8 mouse cellular contexts compared by ENCODE assay signal in the genomic region with DNA sequence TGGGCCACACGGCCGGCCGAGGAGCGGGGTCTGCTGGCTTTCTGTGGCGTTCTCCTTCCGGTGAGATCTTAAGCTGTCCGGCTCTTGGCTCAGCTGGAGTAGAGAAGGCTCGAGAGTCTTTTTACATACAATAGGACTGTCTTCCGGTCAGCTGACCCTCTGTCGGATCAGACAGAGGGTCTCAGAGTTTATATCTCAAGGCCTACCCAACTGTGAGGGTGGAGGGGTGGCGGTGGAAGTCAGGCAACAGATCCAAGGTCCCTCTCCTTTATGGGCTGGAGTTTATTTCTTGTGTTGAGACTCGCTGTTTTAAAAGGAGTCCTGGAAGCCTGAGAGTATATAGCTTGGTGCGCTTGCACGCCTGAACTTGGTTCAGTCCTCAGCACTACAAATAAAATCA. TPM values are rescaled to one million over a fixed set of nuclear protein-coding genes. Genes with fewer than 3 reads are reported as not detected.
DNase-seq lines count a peak whose midpoint lies in the region; ATAC-seq and TF ChIP-seq lines count a peak whose summit lies in the region.

A gene (minus strand): TSS at position 101 of the 400 bp plus-strand sequence.

- H3K4me2 ChIP-seq in heart, embryonic 16.5 days (ENCODE audit: low read depth, low read length), result no peak within 1 kb of the TSS
- no peak within 1 kb of the TSS for H3K4me2 ChIP-seq in heart, embryonic 11.5 days
- no peak within 1 kb of the TSS for H3K4me2 ChIP-seq in embryonic facial prominence, embryonic 14.5 days (ENCODE audit: low read depth, low read length)

- ATAC-seq in heart, embryonic 16.5 days (replicated peaks; ENCODE audit: extremely low read depth, insufficient read depth, low FRiP score), result no peak
- no peak for ATAC-seq in heart, embryonic 11.5 days (replicated peaks; ENCODE audit: insufficient number of reproducible peaks, low FRiP score, low TSS enrichment)
- no peak for ATAC-seq in embryonic facial prominence, embryonic 14.5 days (ENCODE audit: low read depth)

- WGBS in heart, embryonic 16.5 days, result 82% methylated on average over 14 of the region's 14 CpGs
- WGBS in heart, embryonic 11.5 days (ENCODE audit: insufficient replicate concordance), result 84% methylated on average over 14 of the region's 14 CpGs
- 85% methylated on average over 14 of the region's 14 CpGs for WGBS in embryonic facial prominence, embryonic 14.5 days
- WGBS in large intestine, adult 2 months, result 80% methylated on average over 14 of the region's 14 CpGs
- WGBS in forebrain, embryonic 10.5 days, result 88% methylated on average over 14 of the region's 14 CpGs

- no peaks in the 10 kb centered on the region for H3K27me3 ChIP-seq in heart, embryonic 16.5 days (ENCODE audit: control insufficient read depth, insufficient read depth, low read length)
- 0 out of 2 replicates have a peak, but pooled peaks cover 2% of the 10 kb centered on the region for H3K27me3 ChIP-seq in heart, embryonic 11.5 days (ENCODE audit: control insufficient read depth, insufficient read depth, low read length)
- no peaks in the 10 kb centered on the region for H3K27me3 ChIP-seq in embryonic facial prominence, embryonic 14.5 days (replicated peaks; ENCODE audit: control insufficient read depth, insufficient read depth, low read length)
- no peaks in the 10 kb centered on the region for H3K27me3 ChIP-seq in forebrain, embryonic 10.5 days (ENCODE audit: poor library complexity, severe bottlenecking)

- H3K4me3 ChIP-seq in heart, embryonic 16.5 days (ENCODE audit: low read length), result no peak within 1 kb of the TSS
- no peak within 1 kb of the TSS for H3K4me3 ChIP-seq in heart, embryonic 11.5 days (ENCODE audit: low read depth, low read length)
- H3K4me3 ChIP-seq in ES-E14 (ENCODE audit: insufficient read depth in 1 of 2, low read depth in 1 of 2, low read length in 2 of 2, poor library complexity in 1 of 2, severe bottlenecking in 1 of 2), result no peak within 1 kb of the TSS
- no peak within 1 kb of the TSS for H3K4me3 ChIP-seq in embryonic facial prominence, embryonic 14.5 days (ENCODE audit: low read depth, low read length)
- no peak within 1 kb of the TSS for H3K4me3 ChIP-seq in forebrain, embryonic 10.5 days

- no peak within 1 kb of the TSS for H3K9ac ChIP-seq in heart, embryonic 16.5 days (ENCODE audit: low read length)
- H3K9ac ChIP-seq in heart, embryonic 11.5 days (ENCODE audit: low read depth, low read length), result no peak within 1 kb of the TSS
- no peak within 1 kb of the TSS for H3K9ac ChIP-seq in ES-E14 (ENCODE audit: insufficient read depth, low read depth, low read length, poor library complexity, severe bottlenecking)
- H3K9ac ChIP-seq in embryonic facial prominence, embryonic 14.5 days (ENCODE audit: low read depth, low read length), result no peak within 1 kb of the TSS

- no peaks in the 10 kb centered on the region for H3K36me3 ChIP-seq in heart, embryonic 16.5 days (ENCODE audit: control insufficient read depth, insufficient read depth)
- no peaks in the 10 kb centered on the region for H3K36me3 ChIP-seq in heart, embryonic 11.5 days (ENCODE audit: control insufficient read depth, insufficient read depth, low read length)
- H3K36me3 ChIP-seq in ES-E14 (ENCODE audit: control insufficient read depth, insufficient read depth, low read length, poor library complexity, severe bottlenecking), result no peaks in the 10 kb centered on the region
- no peaks in the 10 kb centered on the region for H3K36me3 ChIP-seq in embryonic facial prominence, embryonic 14.5 days (ENCODE audit: control insufficient read depth, insufficient read depth, low read length)
- no peaks in the 10 kb centered on the region for H3K36me3 ChIP-seq in forebrain, embryonic 10.5 days (replicated peaks)

- no peak for DNase-seq in ES-E14 (ENCODE audit: low read depth, low spot score)
- no peak for DNase-seq in embryonic facial prominence, embryonic 14.5 days (ENCODE audit: low spot score)
- no peak for DNase-seq in large intestine, adult 2 months (ENCODE audit: low read depth, low spot score)
- DNase-seq in urinary bladder, postnatal 10 days (ENCODE audit: low spot score), result no peak
- DNase-seq in forebrain, embryonic 10.5 days (ENCODE audit: extremely low spot score, low spot score), result no peak
- no peak for DNase-seq in right cerebral cortex, adult 18-20 months

- 0 out of 2 replicates have a peak, but pooled peaks cover 2% of the 10 kb centered on the region for H3K4me1 ChIP-seq in heart, embryonic 16.5 days (ENCODE audit: control insufficient read depth, insufficient read depth, low read length)
- no peaks in the 10 kb centered on the region for H3K4me1 ChIP-seq in heart, embryonic 11.5 days (ENCODE audit: control insufficient read depth, insufficient read depth, low read length)
- H3K4me1 ChIP-seq in ES-E14 (ENCODE audit: control insufficient read depth in 2 of 2, insufficient read depth in 2 of 2, low read length in 2 of 2, poor library complexity in 1 of 2), result peaks cover 0 to 3% of the 10 kb centered on the region in 2 experiments; a peak in 1 of 4 replicates
- H3K4me1 ChIP-seq in embryonic facial prominence, embryonic 14.5 days (ENCODE audit: control insufficient read depth, insufficient read depth, low read length), result no peaks in the 10 kb centered on the region
- no peaks in the 10 kb centered on the region for H3K4me1 ChIP-seq in forebrain, embryonic 10.5 days

- H3K27ac ChIP-seq in heart, embryonic 16.5 days (ENCODE audit: low read length), result no peak within 1 kb of the TSS
- H3K27ac ChIP-seq in heart, embryonic 11.5 days (ENCODE audit: low read depth, low read length), result no peak within 1 kb of the TSS
- H3K27ac ChIP-seq in ES-E14 (ENCODE audit: insufficient read depth, low read depth, low read length, poor library complexity, severe bottlenecking), result no peak within 1 kb of the TSS
- no peak within 1 kb of the TSS for H3K27ac ChIP-seq in embryonic facial prominence, embryonic 14.5 days (replicated peaks; ENCODE audit: low read depth, low read length)
- no peak within 1 kb of the TSS for H3K27ac ChIP-seq in forebrain, embryonic 10.5 days

- no peaks in the 10 kb centered on the region for H3K9me3 ChIP-seq in heart, embryonic 16.5 days (replicated peaks; ENCODE audit: control insufficient read depth, low read length)
- no peaks in the 10 kb centered on the region for H3K9me3 ChIP-seq in heart, embryonic 11.5 days (replicated peaks; ENCODE audit: control insufficient read depth, low read length)
- H3K9me3 ChIP-seq in ES-E14 (ENCODE audit: control insufficient read depth, insufficient read depth, low read depth, low read length), result no peaks in the 10 kb centered on the region
- H3K9me3 ChIP-seq in embryonic facial prominence, embryonic 14.5 days (ENCODE audit: control insufficient read depth, low read length), result no peaks in the 10 kb centered on the region
- no peaks in the 10 kb centered on the region for H3K9me3 ChIP-seq in forebrain, embryonic 10.5 days

- in situ Hi-C loops in ES-E14 (cut with MboI; ENCODE audit: low sequenced_read_pairs in 2 of 2, unreplicated experiment in 2 of 2), result no loop called here

TF ChIP-seq in ES-E14, 5 proteins besides CTCF, POLR2A, EP300 and RAD21:
- no peak for TF ChIP-seq ZNF384 (IDR thresholded peaks at IDR 0.05; ENCODE audit: low read depth, low read length)
- TF ChIP-seq CHD2 (IDR thresholded peaks at IDR 0.05; ENCODE audit: low read depth, low read length), result no peak
- no peak for TF ChIP-seq ZC3H11A (IDR thresholded peaks at IDR 0.05; ENCODE audit: borderline replicate concordance, low read depth, low read length)
- TF ChIP-seq MAFK (IDR thresholded peaks at IDR 0.05; ENCODE audit: insufficient read depth, low read depth, low read length), result no peak
- TF ChIP-seq HCFC1 (IDR thresholded peaks at IDR 0.05; ENCODE audit: borderline replicate concordance, insufficient read depth, low read length), result no peak

RNA-seq across cellular contexts. Expression of the gene that starts here (rescaled TPM):
- polyA plus RNA-seq in heart, embryonic 16.5 days (2015; fragmentation: Nextera tagmentation; extraction: Ambion mirVana), result 18.6 and 28.8 TPM in 2 replicates
- polyA plus RNA-seq in heart, embryonic 11.5 days (2014; fragmentation: Nextera tagmentation; extraction: Ambion mirVana), result 6.7 and 9.1 TPM in 2 replicates
- total RNA-seq in ES-E14 (2012; rRNA removed), result 5.4 and 33.6 TPM in 2 replicates
- 32.4 and 38.8 TPM in 2 replicates for polyA plus RNA-seq in embryonic facial prominence, embryonic 14.5 days (2014; fragmentation: Nextera tagmentation; extraction: Ambion mirVana)
- 19.5 and 27.3 TPM in 2 replicates for polyA plus RNA-seq in large intestine, adult 2 months (2012; rRNA removed)
- polyA plus RNA-seq in forebrain, embryonic 10.5 days (2016; fragmentation: Nextera tagmentation; extraction: Ambion mirVana), result 2.3 and 3.0 TPM in 2 replicates
